Mouse (Mus musculus) liver, adult 2 months (tissue): ENCODE data around the gene Tbc1d10c. TPM values are rescaled to one million over a fixed set of nuclear protein-coding genes. Genes with fewer than 3 reads are reported as not detected.

Experiments
- DNase-seq: peaks from one replicate; pipeline ENCODE4 v3.0.0-alpha.2; 2011; ENCODE audit warnings: low read depth, low spot score; ENCODE audit errors: extremely low read depth
- H3K27ac ChIP-seq: fragments of 200-500 bp; replicated peaks from 2 replicates; pipeline ENCODE4 v1.5.1; 2012; ENCODE audit warnings: low read depth, mild to moderate bottlenecking, control low read depth, inconsistent platforms, low read length; ENCODE audit not compliant: insufficient read depth
- H3K27me3 ChIP-seq: fragments of 200-500 bp; 2 replicates; pipeline ENCODE4 v1.6.1; 2012; ENCODE audit warnings: mild to moderate bottlenecking, moderate library complexity, low read length, inconsistent platforms; ENCODE audit not compliant: control insufficient read depth, insufficient read depth
- H3K36me3 ChIP-seq: fragments of 200-500 bp; 2 replicates; pipeline ENCODE4 v1.6.1; 2012; ENCODE audit warnings: low read length, inconsistent platforms; ENCODE audit not compliant: control insufficient read depth, insufficient read depth
- H3K4me1 ChIP-seq: fragments of 200-500 bp; 2 replicates; pipeline ENCODE4 v1.6.1; 2011; ENCODE audit warnings: low read length; ENCODE audit not compliant: control insufficient read depth, insufficient read depth
- H3K4me3 ChIP-seq: fragments of 200-500 bp; 2 replicates; pipeline ENCODE4 v1.5.1; 2011; ENCODE audit warnings: low read depth, mild to moderate bottlenecking, control low read depth, low read length, moderate library complexity; ENCODE audit not compliant: insufficient read depth
- H3K79me2 ChIP-seq: fragments of 200-500 bp; 2 replicates; pipeline ENCODE4 v1.6.1; 2012; ENCODE audit warnings: inconsistent platforms, mild to moderate bottlenecking, low read length, moderate library complexity; ENCODE audit not compliant: control insufficient read depth, insufficient read depth
- H3K9ac ChIP-seq: fragments of 200-500 bp; 2 replicates; pipeline ENCODE4 v1.6.1; 2012; ENCODE audit warnings: low read depth, mild to moderate bottlenecking, control low read depth, inconsistent platforms, low read length
- CTCF ChIP-seq: fragments of 200-500 bp; IDR thresholded peaks from 2 replicates; pipeline ENCODE4 v1.5.1; 2011; ENCODE audit warnings: low read depth, low read length, control low read depth
- POLR2A ChIP-seq: fragments of 200-500 bp; IDR thresholded peaks from 2 replicates; pipeline ENCODE4 v1.6.1; 2011; ENCODE audit warnings: low read length, control low read depth; ENCODE audit not compliant: insufficient read depth; ENCODE audit errors: extremely low read depth
- WGBS: fragments of 180-500 bp; shearing (Covaris S2); methylation state at CpG from one replicate; pipeline ENCODE4 v1.1.7; 2018; 5-methylcytosine and 5-hydroxymethylcytosine counted together
- polyA plus RNA-seq: library from polyadenylated mRNA; depleted of rRNA; stranded (reverse); fragments of >200 nt; gene quantifications from 2 replicates; pipeline ENCODE4 v1.2.3, GENCODE M21; 2012
- total RNA-seq: library from RNA; depleted of rRNA; stranded (reverse); fragments of >200 nt; gene quantifications from 2 replicates; pipeline ENCODE4 v1.2.3, GENCODE M21; 2014

Gene Tbc1d10c
- total and polyA plus RNA-seq, 2 experiments: 0.46 to 2.2 TPM

GRCm38 (mm10) chr19:4214071-4214770 lies 23.1 kb upstream of the Tbc1d10c start, which contains the start of the genes Clcf1 and AC109138.7:
Gene Clcf1 (plus strand): TSS chr19:4214238.
Gene AC109138.7 (plus strand): TSS chr19:4214357.
- WGBS: 2% methylated on average over 49 of the region's 49 CpGs
- no peaks in the 10 kb centered on the region for H3K27me3 ChIP-seq
- peak within 1 kb of the TSS; percentile 65 for H3K4me3 ChIP-seq
- no peaks in the 10 kb centered on the region for H3K36me3 ChIP-seq
- peaks cover 5% of the 10 kb centered on the region; the same call in 1 of the 2 replicates for H3K4me1 ChIP-seq
- 0 out of 2 replicates have a peak within 1 kb of the TSS, but pooled peaks have one; percentile 11 for H3K27ac ChIP-seq
- no peaks in the 10 kb centered on the region for H3K79me2 ChIP-seq
- peak within 1 kb of the TSS; percentile 86 for H3K9ac ChIP-seq
- no peak for DNase-seq
- no peak for TF ChIP-seq POLR2A
- no peak for TF ChIP-seq CTCF

DNA sequence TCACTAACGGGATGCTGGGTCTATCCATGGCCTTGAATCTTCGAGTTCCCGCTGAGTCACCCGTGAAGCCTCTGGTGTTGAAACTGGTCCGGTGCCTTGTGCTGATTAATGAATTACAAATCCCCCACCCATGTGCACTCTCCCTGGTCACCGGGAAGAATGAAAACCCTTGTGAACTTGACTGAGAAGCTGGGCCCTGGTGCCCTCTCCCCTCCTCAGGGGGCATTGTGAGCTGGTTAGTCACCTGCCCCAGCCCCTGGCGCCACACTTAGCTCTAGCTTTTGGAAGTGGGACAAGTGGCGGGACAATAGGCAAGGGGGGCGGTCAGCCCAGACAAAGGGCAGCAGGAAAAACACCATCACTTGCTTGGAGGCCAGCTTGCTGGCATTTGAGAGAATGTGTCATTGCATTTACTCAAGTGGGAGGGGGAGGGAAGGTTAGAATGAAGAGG lies 22.5 kb upstream of the Tbc1d10c start:
- H3K4me3 ChIP-seq: no peak overlapping the region
- TF ChIP-seq CTCF: no peak
- no peak for TF ChIP-seq POLR2A
- H3K27me3 ChIP-seq: no peaks in the 10 kb centered on the region
- DNase-seq: peak; percentile 52
- H3K79me2 ChIP-seq: no peaks in the 10 kb centered on the region
- 16% methylated on average over 9 of the region's 9 CpGs for WGBS
- no peak overlapping the region for H3K27ac ChIP-seq
- no peak overlapping the region for H3K9ac ChIP-seq
- H3K4me1 ChIP-seq: peaks cover 5% of the 10 kb centered on the region; the same call in 1 of the 2 replicates
- no peaks in the 10 kb centered on the region for H3K36me3 ChIP-seq

DNA sequence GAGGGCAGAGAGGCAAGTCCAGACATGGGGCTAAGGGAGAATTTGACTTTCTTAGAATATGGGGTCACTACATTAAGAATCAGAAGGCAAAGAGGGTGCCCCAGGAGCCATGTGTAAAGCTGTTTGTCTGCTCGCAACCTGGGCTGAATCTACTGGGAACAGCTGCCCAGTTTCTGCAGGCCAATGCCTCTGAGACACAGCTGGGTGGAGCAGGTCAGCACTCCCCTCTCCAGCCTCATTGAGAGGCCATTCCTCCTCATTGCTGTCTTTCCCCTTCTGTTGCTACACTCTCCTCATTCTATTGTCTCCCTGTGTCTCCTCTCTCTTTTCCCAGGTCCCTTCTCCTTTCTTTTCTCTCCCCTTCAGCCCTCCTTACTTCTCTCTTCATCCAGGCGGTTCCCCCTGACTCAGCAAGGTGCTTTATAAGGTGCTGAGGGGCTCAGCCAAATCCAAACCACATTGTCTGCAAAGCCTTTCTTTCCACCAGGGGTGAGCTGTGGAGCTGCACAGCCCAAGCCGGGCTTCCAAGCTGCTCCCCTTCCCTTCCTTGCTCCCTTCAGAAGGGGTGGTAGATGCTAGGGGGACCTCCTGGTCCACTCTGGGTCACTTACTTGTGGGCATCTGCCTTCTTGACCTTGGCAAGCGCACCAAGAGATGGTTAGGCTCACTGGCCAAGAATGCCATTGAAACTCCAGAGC lies 21.0 kb upstream of the Tbc1d10c start:
- no peak overlapping the region for H3K27ac ChIP-seq
- TF ChIP-seq POLR2A (no peak), CTCF (no peak)
- WGBS: 88% methylated on average over 4 of the region's 4 CpGs
- no peaks in the 10 kb centered on the region for H3K36me3 ChIP-seq
- peaks cover 5% of the 10 kb centered on the region; the same call in 1 of the 2 replicates for H3K4me1 ChIP-seq
- H3K9ac ChIP-seq: no peak overlapping the region
- no peak overlapping the region for H3K4me3 ChIP-seq
- H3K79me2 ChIP-seq: no peaks in the 10 kb centered on the region
- no peaks in the 10 kb centered on the region for H3K27me3 ChIP-seq
- DNase-seq: no peak

DNA sequence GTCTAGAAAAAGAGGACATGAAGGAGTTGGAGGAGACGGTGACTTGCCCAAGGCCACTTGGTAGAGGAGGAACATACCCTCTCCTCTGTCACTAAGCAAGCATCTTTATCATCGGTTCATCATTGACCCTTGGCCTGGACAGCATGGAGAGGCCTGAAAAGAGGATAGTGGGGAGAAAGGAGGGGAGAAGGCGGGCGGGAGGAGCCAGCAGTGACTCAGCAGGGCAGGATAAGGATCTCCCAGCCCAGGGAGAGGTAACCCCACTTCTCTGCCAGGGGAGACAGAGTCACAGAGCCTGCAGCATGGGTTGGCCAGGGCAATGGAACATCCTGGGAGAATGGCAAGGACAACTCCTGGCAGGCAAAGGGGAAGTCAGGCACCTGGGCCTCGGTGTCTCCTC lies 17.5 kb upstream of the Tbc1d10c start:
- Histone ChIP-seq H3K79me2 (no peaks in the 10 kb centered on the region), H3K4me1 (peaks cover under 1% of the 10 kb centered on the region; the same call in 1 of the 2 replicates), H3K27me3 (no peaks in the 10 kb centered on the region), H3K36me3 (no peaks in the 10 kb centered on the region), H3K27ac (no peak overlapping the region), H3K9ac (no peak overlapping the region), H3K4me3 (no peak overlapping the region)
- no peak for DNase-seq
- 88% methylated on average over 5 of the region's 5 CpGs for WGBS
- no peak for TF ChIP-seq CTCF
- no peak for TF ChIP-seq POLR2A

DNA sequence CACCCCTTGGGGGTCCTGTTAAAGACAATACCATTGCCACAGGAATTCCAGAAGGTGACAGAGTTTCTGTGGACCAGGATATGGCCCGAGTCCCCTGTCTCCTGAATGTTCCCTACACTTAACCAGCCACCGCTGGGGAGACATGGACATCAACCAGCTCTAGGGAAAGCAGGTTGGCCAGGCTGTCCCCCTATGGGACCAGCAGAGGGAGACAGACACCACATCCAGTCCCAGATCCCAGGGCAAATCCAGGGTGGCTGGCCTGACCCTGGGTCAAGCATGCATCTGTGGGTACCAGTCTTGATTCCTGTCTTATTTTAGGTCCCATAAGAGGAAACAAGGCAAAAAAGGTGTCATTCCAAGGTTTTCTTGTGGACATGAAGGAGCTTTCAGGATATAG lies 15.9 kb upstream of the Tbc1d10c start:
- H3K27me3 ChIP-seq: no peaks in the 10 kb centered on the region

More for the DNA sequence above, 15.9 kb upstream of the Tbc1d10c start:
- 0 out of 2 replicates have a peak, but pooled peaks cover 3% of the 10 kb centered on the region for H3K4me1 ChIP-seq
- no peak for TF ChIP-seq POLR2A
- TF ChIP-seq CTCF: peak; percentile 100
- no peaks in the 10 kb centered on the region for H3K36me3 ChIP-seq
- H3K9ac ChIP-seq: no peak overlapping the region
- 3% methylated on average over 2 of the region's 2 CpGs for WGBS
- H3K27ac ChIP-seq: no peak overlapping the region
- H3K79me2 ChIP-seq: no peaks in the 10 kb centered on the region
- DNase-seq: peak; percentile 60
- no peak overlapping the region for H3K4me3 ChIP-seq
